Mouse (Mus musculus): ENCODE results near the gene Barhl1.

Barhl1 gene

GRCm38 (mm10) chr2:28916513-28916865, at the start of gene Barhl1:
Gene Barhl1 (minus strand): TSS chr2:28916668.
- no peak for DNase-seq (ENCODE audit: extremely low spot score, low read depth, low spot score)

GRCm38 (mm10) chr2:28963565-28963964, 47.1 kb upstream of the Barhl1 start:
- DNase-seq (ENCODE audit: extremely low spot score, low read depth, low spot score) = no peak

- no peak for DNase-seq (ENCODE audit: extremely low spot score, low read depth, low spot score)
These were observed 45.2 kb upstream of the Barhl1 start for GRCm38 (mm10) chr2:28961636-28962035.

- DNase-seq (ENCODE audit: extremely low spot score, low read depth, low spot score) = no peak
These were observed 44.6 kb upstream of the Barhl1 start for GRCm38 (mm10) chr2:28961024-28961585.

- no peak for DNase-seq (ENCODE audit: extremely low spot score, low read depth, low spot score)
These were observed 40.4 kb upstream of the Barhl1 start for GRCm38 (mm10) chr2:28956874-28957273.

GRCm38 (mm10) chr2:28954595-28954994, 38.1 kb upstream of the Barhl1 start:
- DNase-seq (ENCODE audit: extremely low spot score, low read depth, low spot score) = no peak

- no peak for DNase-seq (ENCODE audit: extremely low spot score, low read depth, low spot score)
These were observed 36.5 kb upstream of the Barhl1 start for GRCm38 (mm10) chr2:28952981-28953380.

GRCm38 (mm10) chr2:28946312-28946711, 29.8 kb upstream of the Barhl1 start:
- no peak for DNase-seq (ENCODE audit: extremely low spot score, low read depth, low spot score)

GRCm38 (mm10) chr2:28945388-28945787, 28.9 kb upstream of the Barhl1 start:
- DNase-seq (ENCODE audit: extremely low spot score, low read depth, low spot score) = no peak

- DNase-seq (ENCODE audit: extremely low spot score, low read depth, low spot score) = no peak
These were observed 27.4 kb upstream of the Barhl1 start for GRCm38 (mm10) chr2:28943666-28944516.

GRCm38 (mm10) chr2:28938997-28939396, 22.5 kb upstream of the Barhl1 start:
- DNase-seq (ENCODE audit: extremely low spot score, low read depth, low spot score) = no peak

- DNase-seq (ENCODE audit: extremely low spot score, low read depth, low spot score) = no peak
These were observed 14.1 kb upstream of the Barhl1 start for GRCm38 (mm10) chr2:28930571-28930970.

- no peak for DNase-seq (ENCODE audit: extremely low spot score, low read depth, low spot score)
These were observed 7.4 kb upstream of the Barhl1 start for GRCm38 (mm10) chr2:28923912-28924311.

- no peak for DNase-seq (ENCODE audit: extremely low spot score, low read depth, low spot score)
These were observed 2.5 kb upstream of the Barhl1 start for GRCm38 (mm10) chr2:28919001-28919400.

GRCm38 (mm10) chr2:28917518-28918361, 1.3 kb upstream of the Barhl1 start:
- DNase-seq (ENCODE audit: extremely low spot score, low read depth, low spot score) = no peak

- DNase-seq (ENCODE audit: extremely low spot score, low read depth, low spot score) = no peak
These were observed 669 bp upstream of the Barhl1 start for GRCm38 (mm10) chr2:28917156-28917517.

- DNase-seq (ENCODE audit: extremely low spot score, low read depth, low spot score) = no peak
These were observed 528 bp downstream of the Barhl1 start for GRCm38 (mm10) chr2:28915768-28916512.

- no peak for DNase-seq (ENCODE audit: extremely low spot score, low read depth, low spot score)
These were observed 1.2 kb downstream of the Barhl1 start for GRCm38 (mm10) chr2:28915104-28915738.

- DNase-seq (ENCODE audit: extremely low spot score, low read depth, low spot score) = no peak
These were observed 2.3 kb downstream of the Barhl1 start for GRCm38 (mm10) chr2:28914121-28914520.

GRCm38 (mm10) chr2:28912961-28913360, 3.5 kb downstream of the Barhl1 start:
- DNase-seq (ENCODE audit: extremely low spot score, low read depth, low spot score) = no peak
